Mouse (Mus musculus): ENCODE results near the gene Slc35d2.

GRCm38 (mm10) chr13:64093341-64093740 is 35.8 kb downstream of the Slc35d2 start:
- TF ChIP-seq POLR2A (IDR thresholded peaks at IDR 0.05; ENCODE audit: insufficient read depth, low read length) (no peak), CTCF (IDR thresholded peaks at IDR 0.05; ENCODE audit: low read depth, low read length) (no peak), EP300 (IDR thresholded peaks at IDR 0.05; ENCODE audit: insufficient read depth, low read depth, low read length) (no peak)
